Mouse (Mus musculus): ENCODE results near the gene Palm3. TPM values are rescaled to one million over a fixed set of nuclear protein-coding genes. Genes with fewer than 3 reads are reported as not detected.

Palm3 gene
- total RNA-seq, 4 experiments from 2014 or later = 0.11 to 0.41 (median 0.23) TPM

DNA sequence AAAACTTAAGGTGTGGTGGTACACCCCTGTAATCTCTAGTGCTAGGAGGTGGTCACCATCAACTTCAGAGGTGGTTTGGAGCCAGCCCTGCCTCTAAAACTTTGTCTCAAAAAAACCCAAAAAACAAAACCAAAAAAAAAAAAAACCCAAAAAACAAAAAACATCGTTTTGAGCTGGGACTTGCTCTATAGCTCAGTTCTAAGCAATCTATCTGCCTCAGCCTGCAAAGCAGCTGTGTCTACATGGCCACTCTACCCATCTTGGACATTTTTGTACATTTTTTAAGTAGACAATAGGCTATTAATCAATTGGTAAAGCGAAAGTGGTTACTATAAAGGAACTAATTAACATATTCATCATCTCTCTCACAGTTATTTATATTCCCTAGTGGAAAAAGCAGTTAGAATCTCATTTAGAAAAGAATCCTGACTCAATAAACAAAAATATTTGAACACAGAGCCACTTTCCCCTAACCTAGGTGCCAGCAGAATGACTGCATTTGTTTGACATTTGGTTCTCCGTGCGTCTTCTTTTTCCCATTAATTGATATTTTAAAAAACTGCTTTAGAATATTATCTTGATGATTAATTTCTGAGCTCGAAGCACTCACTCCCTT is 44.3 kb downstream of the Palm3 start:
- DNase-seq (ENCODE audit: low spot score) = no peak

DNA sequence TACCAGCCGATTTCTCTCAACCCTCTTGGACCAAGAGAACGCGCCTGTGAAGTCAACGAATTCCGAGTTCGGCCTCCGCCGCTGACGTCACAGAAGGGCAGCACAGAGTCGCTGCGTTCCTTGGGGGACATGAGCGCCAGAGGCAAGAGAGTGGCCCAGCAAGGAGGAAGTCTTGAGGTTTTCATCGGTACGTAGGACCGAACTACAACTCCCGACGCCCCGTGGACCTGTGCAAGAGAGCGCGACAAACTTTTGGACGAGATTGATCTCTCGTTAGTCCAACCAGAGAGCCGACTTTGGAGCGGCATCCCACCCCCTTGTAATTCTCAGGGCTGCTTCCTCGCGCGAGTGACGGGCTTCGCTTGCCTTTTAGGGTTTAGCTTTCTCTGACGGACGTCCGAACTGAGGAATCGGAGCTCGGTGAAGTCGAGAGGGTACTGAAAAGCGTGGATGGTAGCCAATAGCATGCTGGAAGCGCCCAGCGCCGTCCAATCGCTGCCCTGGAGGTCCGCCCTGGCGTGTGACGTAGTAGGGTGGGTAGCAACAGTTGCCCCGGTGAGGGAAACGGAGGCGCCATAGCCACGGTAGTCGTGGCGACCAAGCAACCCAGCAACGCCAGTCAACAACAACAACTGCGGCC is 45.1 kb downstream of the Palm3 start, which contains the start of gene Rfx1:
Gene Rfx1 (plus strand): TSS at position 544 of the 640 bp plus-strand sequence.
- peak; percentile 100 for DNase-seq (ENCODE audit: low spot score)

DNA sequence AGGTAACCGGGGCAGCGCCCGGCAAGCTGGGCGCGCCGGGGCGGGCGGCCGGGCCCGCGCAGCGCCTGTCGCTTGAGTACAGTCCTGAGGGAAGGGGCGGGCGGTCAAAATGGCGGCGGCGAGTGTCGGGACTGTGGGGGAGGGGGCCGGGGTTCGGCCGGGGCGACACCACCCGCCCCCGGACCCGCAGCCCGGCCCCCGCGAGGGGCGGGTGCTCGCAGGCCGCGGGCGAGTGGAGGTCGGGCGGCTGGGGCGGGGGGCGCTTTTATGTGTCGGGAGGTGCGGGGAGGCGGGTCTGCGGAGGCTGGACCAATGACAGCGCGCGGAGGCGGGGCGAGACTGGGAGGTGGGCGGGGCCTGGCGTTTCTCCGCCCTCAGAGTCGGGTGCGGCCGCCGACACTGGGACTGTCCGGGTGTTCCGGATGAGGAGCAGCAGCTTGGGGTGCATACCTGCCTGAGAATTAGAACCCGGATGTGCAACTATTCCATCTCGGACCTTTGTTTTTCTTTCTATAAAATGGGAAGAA is 45.8 kb downstream of the Palm3 start:
- DNase-seq (ENCODE audit: low spot score) = peak; percentile 94

DNA sequence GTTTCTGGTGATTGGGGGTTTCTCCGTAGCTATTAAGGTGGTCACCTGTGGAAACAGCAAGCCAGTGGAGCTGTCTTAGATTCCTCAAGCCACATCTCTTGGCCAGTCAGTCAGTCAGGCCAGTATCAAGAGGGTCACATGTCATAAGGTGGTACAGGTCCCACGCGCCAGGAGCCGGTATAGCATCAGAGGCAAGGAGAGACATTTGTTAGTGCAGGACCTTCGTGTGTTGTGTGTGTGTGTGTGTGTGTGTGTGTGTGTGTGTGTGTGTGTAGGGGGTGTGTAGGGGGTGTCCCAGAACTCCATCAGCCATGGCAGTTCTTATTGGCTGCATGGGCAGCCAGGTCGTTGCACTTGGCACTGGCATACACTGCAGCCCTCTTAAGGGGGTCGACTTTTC is 46.6 kb downstream of the Palm3 start:
- DNase-seq (ENCODE audit: low spot score) = no peak

DNA sequence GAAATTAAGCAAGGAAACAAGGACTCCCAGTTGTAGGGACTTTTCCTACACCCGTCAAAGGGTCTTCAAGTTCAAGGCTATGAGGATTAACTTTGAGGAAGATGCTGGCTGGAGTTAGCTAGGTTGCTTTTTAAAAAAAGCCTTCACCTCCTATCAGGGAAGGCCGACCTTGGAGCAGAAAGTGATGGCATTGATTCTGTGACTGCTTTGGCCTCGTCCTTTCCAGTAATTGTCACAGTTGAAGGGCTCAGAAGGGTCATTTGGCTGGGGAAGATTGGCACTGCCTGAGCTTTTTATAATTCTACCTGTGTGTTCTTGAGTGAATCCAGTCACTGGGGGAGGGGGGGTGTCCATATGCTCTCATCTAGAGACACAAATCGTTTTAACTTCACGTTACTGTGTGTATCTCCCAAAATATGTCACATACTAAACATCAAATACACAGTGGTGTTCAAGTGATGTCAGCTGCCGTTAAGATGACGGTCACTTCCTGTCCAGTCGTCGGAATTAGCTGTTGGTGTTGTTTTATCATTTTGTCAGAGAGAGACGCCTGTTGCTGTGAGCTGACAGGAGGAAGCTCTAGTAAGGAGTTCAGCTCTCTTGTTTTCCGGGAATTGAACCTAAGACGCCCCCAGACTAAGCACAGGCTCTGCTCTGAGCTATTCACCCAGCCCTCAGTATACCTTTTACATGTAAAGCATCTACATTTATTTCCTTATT is 47.2 kb downstream of the Palm3 start:
- DNase-seq (ENCODE audit: low spot score) = no peak

DNA sequence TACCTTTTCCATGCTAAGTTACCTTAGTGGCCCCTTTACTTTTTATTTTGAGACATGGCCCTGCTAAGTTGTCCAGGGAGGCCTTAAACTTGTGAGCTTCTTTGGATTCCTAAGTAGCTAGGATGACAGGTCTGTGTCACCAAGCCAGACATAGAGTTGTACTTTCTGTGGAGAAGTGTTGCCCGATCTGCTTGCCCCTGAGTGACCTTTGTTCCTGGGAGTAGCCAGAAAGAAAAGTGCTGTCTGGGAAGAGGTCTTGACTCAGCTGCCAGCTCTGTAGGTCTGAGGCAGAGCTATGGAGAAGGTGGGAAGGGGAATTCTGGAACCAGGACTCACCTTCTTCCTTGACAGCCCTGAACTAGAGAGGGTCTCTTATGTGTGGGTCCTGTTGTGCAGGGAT is 47.9 kb downstream of the Palm3 start:
- DNase-seq (ENCODE audit: low spot score) = no peak

DNA sequence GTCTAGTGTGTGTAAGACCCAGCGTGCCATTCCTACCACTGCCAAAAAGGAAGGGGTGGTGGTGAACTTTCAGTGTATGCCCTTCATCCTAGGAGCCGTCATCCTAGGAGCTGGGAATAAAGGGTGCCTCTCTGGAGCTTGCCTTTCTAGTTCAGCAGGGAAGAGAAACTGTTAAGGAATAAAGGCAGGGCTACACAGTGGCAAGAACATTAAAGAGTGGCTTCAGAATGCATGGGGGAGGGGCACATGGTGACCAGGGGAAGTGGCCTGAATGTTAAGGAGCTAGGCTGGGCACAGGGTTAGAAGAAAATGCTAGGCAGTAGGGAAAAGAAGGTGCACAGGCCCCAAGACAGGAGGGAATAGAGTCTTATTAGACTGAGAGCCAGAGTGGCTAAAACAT is 48.5 kb downstream of the Palm3 start:
- no peak for DNase-seq (ENCODE audit: low spot score)

DNA sequence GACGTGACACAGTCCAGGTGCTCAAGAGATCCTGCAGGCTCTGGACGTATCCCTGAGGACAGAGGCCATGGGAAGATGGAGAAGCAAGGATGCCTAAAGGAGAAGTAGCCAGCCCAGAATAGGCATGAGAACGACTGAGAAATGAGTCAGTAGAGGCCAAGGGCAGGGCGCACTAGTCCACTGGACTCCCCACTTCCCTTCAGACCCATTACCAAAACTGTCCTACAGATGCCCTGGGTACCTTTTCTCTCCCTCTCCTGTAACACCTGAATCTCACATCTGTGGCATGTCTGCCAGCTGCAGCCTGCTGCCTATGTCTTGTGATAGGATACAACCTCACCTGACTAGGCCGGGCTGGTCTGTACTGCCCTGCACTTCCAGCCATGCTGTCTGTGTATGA is 49.0 kb downstream of the Palm3 start:
- DNase-seq (ENCODE audit: low spot score) = no peak

DNA sequence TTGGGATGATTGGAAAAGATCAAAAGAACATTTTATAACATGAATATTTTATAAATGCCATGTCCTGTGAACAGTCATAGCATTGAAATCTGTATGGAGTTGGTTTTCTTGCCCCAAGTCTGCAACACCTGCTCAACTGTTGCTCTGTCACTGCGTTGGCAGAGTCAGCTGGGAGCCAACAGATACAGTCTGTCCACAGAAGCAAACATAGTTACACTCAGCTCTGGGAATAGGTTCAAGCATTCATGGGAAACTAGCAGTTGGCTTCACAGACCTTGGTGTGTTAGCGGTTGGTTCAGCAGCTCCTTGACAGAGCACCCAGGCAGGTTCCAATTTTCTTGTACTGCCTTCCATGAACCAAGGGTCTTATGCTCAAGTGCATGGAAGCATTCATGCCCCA is 49.4 kb downstream of the Palm3 start:
- DNase-seq (ENCODE audit: low spot score) = peak; percentile 61

DNA sequence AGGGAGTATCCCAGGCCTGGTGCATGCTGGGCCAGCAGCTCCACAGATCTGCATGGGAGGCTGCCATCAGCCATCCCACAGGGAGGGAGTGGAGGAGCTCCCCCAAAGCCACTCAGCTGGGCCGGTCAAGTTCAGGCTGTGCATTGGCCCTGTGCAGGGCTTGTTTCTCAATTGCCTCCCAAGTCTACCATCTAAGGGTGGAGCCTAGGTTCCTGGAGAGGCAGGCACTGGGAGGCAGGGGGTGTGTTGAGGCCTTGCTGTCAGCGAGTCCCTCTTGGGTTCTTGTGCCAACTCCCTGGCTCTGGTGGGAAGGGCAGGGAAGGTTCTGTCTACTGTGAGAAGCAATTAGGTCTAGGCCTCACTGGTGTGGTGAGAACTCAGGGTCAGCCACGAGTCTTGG is 50.6 kb downstream of the Palm3 start:
- no peak for DNase-seq (ENCODE audit: low spot score)

DNA sequence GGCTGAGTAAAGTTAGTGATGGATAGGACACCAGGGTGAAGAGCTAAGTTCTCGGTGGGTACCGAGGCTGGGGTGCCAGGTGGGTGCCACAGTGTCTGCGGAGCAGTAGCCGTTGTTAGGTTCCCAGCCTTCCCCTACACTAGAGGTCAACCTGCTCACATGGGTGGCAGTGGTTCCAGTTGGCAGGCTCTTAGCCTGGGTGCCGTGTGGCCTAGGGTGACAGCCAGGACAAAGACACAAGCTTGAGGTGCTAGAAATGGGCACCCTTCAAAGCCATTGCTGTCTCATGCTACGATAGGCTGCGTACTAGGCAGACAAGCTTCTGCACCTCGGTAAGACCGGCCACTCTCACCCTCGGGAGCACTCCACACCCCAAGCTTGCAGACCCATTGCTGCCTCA is 51.0 kb downstream of the Palm3 start:
- DNase-seq (ENCODE audit: low spot score) = no peak

DNA sequence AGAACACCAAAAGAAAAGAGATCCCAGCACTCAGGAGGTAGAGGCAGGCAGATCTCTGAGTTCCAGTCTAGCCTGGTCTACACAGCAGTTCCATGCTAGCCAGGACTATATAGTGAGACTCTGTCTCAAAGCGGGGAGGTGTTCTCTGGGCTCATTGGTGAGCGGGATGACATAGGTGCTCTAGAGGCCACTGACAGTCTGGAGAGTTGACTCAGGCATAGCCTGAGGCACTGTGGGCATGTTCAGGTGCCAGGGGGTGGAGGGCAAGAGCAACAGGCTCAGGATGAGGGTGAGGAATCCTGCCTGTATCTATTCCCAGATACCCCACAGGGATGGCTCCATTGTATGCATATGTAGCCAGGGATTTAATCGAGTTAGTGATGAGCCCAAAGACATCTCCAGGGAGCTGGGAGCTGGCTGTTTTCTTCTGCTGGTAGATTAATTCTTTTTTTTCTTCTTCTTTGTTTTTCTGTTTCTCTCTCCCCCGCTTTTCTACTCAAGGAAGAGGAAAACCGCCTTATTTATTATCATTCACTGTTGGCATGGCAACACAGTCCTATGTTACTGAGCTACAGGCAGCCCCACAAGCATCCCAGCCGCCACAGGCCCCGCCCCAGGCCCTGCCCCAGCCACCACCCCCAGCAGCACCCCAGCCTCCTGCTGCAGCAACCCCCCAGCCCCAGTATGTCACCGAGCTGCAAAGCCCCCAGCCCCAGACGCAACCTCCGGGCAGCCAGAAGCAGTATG is 52.1 kb downstream of the Palm3 start:
- DNase-seq (ENCODE audit: low spot score) = no peak

DNA sequence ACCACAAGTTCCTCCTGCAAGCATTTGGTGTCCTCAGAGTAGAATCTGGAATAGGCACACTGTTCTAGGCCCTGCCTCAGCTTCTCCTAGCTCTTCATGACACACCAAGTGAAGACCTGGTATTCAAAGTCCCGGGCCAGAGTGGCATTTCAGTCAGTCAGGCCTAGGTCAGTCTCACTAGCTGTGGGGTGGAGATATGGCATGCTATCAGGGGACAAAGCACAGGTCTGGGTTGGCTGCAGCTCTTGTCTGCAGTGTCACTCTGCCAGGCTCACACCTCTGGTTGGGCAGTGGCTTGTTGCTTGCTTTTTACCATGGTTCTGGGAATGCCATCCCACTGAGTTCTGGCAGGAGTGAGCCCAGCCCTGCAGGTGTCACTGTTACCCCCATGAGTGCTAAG is 55.1 kb downstream of the Palm3 start:
- no peak for DNase-seq (ENCODE audit: low spot score)

DNA sequence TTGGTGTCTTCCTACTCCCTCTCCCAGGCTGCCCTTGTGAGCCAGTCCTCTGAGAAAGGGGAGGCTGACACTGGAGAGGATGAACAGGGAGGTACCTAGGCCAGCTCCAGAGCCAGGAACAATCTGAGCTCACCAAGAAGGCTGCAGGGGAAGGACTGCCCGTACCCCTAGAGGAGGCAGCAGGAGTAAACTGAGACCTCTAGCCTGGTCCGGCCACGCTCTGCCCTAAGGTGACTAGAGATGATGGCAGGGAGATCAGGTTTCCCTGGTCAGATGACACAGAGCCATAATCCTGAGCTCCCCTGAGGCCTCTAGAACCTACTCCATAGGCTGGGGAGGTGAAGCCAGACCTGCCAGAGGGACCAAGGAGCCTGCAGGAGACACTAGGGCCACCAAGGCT is 55.6 kb downstream of the Palm3 start:
- DNase-seq (ENCODE audit: low spot score) = no peak

DNA sequence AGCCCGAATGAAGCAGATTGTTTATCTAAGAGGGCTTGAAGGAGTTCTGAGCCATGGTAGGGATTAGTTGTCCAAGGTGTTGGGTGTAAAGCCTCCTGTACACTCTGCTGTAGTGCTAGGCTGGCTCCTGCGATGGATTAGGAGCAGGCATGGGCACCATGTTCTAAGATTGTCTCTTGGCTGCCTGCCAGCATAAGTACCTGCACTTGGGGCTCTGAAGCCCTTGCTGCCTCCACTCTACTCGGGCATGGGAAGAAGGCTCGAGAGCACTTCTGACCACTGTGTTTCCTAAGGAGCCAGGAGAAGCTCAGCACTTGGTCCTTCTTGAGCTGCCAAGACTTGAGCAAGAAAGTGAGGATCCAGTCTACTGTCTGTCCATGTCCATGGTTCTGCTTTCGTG is 57.9 kb downstream of the Palm3 start:
- no peak for DNase-seq (ENCODE audit: low spot score)

Small RNA genes within 50 kb of the gene (microRNA-seq; reads per million reads assigned to microRNA genes)
- gene Mir1199 (13.4 reads per million, percentile 30 among the genes with 10 or more reads in this experiment), gene Mir8111 (9.2 reads per million, percentile 23 among the genes with 10 or more reads in this experiment)

Other genes with a start within 250 kb of the Palm3 start
- gene Adgrl1, start 121.4 kb upstream of the Palm3 start, total RNA-seq (2022) = 10 to 100 TPM; 10.8 to 17.6 (median 14.2) TPM
- 1 to 10 TPM; 1.3 to 2.5 (median 1.9) TPM for gene Gm10644, start 66.3 kb upstream of the Palm3 start, total RNA-seq (2022)
- 1 to 10 TPM in 3 of 4 experiments, under 1 TPM in 1; 0.81 to 2.4 (median 1.7) TPM for gene Asf1b, start 66.0 kb upstream of the Palm3 start, total RNA-seq (2022)
- gene Prkaca, start 48.5 kb upstream of the Palm3 start, total RNA-seq (2022) = 100 to 1,000 TPM; 314 to 382 (median 360) TPM
- gene Samd1, start 23.8 kb upstream of the Palm3 start, total RNA-seq (2022) = 10 to 100 TPM; 26.4 to 28.5 (median 27.2) TPM
- gene 1700067K01Rik, start 20.0 kb upstream of the Palm3 start, total RNA-seq (2022) = under 1 TPM in 3 of 4 experiments, not detected in 1; 0.25 to 0.50 (median 0.33) TPM
- gene 2210011C24Rik, start 9.3 kb upstream of the Palm3 start, total RNA-seq (2022) = 1 to 10 TPM; 1.6 to 4.0 (median 3.2) TPM
- gene Il27ra, start 21.1 kb downstream of the Palm3 start, total RNA-seq (2022) = 1 to 10 TPM; 2.7 to 4.5 (median 3.1) TPM
- gene Rln3, start 23.5 kb downstream of the Palm3 start, total RNA-seq (2022) = not detected
- 1 to 10 TPM; 4.6 to 7.5 (median 5.4) TPM for gene Gm10643, start 43.7 kb downstream of the Palm3 start, total RNA-seq (2022)
- 10 to 100 TPM in 1 of 4 experiments, 1 to 10 TPM in 3; 6.7 to 10.0 (median 9.2) TPM for gene Rfx1, start 45.4 kb downstream of the Palm3 start, total RNA-seq (2022)
- 1 to 10 TPM; 6.3 to 8.2 (median 8.0) TPM for gene Dcaf15, start 83.3 kb downstream of the Palm3 start, total RNA-seq (2022)
- under 1 TPM in 2 of 4 experiments, not detected in 2; 0.11 TPM for gene Podnl1, start 104.5 kb downstream of the Palm3 start, total RNA-seq (2022)
- gene Cc2d1a, start 126.5 kb downstream of the Palm3 start, total RNA-seq (2022) = 10 to 100 TPM; 10.9 to 14.6 (median 12.3) TPM
- gene 4930432K21Rik, start 126.6 kb downstream of the Palm3 start, total RNA-seq (2022) = 1 to 10 TPM in 1 of 4 experiments, under 1 TPM in 3; 0.17 to 1.2 (median 0.31) TPM
- 1 to 10 TPM in 3 of 4 experiments, under 1 TPM in 1; 0.98 to 1.7 (median 1.5) TPM for gene Nanos3, start 163.7 kb downstream of the Palm3 start, total RNA-seq (2022)
- gene Zswim4, start 215.6 kb downstream of the Palm3 start, total RNA-seq (2022) = 1 to 10 TPM; 6.6 to 8.0 (median 7.2) TPM
- gene D8Ertd738e, start 228.2 kb downstream of the Palm3 start, total RNA-seq (2022) = 100 to 1,000 TPM; 165 to 232 (median 189) TPM
- 10 to 100 TPM; 10.5 to 15.0 (median 12.5) TPM for gene Mri1, start 235.9 kb downstream of the Palm3 start, total RNA-seq (2022)
- 10 to 100 TPM in 2 of 4 experiments, 1 to 10 TPM in 2; 7.5 to 12.3 (median 9.8) TPM for gene Ccdc130, start 248.9 kb downstream of the Palm3 start, total RNA-seq (2022)